Mouse (Mus musculus): ENCODE results near the gene Icosl. TPM values are rescaled to one million over a fixed set of nuclear protein-coding genes. Genes with fewer than 3 reads are reported as not detected.
"Not testable (repeated sequence)": the region's sequence is repeated elsewhere in the genome, so short reads cannot be mapped to it uniquely, and the experiment has no call there.

Icosl gene
- total RNA-seq, 2 experiments from 2014 or later: 7.6 to 7.7 TPM

DNA sequence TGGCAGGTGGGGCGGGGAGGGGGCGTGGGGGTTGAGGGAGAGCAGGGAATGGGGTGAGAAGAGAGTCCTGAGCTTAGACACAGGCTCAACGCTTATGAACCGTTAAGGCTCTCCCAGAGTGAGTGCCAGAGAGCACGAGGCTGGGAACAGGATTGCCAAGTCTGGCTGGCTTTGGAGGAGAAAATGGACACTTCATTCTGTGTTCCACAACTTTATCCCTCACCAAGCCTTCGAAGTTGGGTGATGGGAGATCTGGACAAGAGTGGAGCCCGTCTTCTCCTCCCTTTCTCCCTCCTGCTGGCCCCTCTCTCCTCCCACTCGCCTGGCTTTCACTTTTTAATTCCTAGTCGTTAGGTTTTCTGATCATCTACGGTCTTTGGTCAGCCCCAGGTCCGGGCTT, 561 bp upstream of the Icosl start:
- DNase-seq: peak in 1 of 2 experiments; percentile 32
- intact Hi-C loops (cut with DNase I): loop anchor here (5.0 kb wide), 1 partner anchor 41 kb away; no protein-coding TSS in a partner anchor

DNA sequence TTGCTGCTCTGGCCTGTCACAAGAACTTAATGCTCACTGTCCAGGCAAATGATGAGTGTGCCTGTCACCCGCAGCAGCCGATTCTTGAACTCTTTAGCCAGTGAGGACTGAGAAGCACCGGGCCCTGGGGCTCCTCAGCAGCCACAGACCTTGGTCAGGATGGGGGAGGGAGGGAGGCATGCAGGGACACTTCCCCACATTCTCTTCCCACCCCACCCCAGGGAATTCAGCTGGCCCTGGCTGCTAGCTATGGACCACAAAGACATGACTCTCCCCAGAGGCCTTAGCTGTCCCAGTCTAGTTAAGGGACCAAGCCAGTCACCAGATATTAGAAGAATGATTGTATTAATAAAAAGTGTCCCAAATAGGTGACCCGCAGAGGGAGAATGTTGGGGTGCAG, 5.0 kb downstream of the Icosl start:
- intact Hi-C loops (cut with DNase I): loop anchor here (5.0 kb wide), 1 partner anchor 68 kb away; no protein-coding TSS in a partner anchor
- DNase-seq: no peak

GRCm38 (mm10) chr10:78074977-78075376, 5.9 kb downstream of the Icosl start:
- intact Hi-C loops (cut with DNase I): loop anchor here (5.0 kb wide), 1 partner anchor 67 kb away; no protein-coding TSS in a partner anchor
- DNase-seq: no peak

DNA sequence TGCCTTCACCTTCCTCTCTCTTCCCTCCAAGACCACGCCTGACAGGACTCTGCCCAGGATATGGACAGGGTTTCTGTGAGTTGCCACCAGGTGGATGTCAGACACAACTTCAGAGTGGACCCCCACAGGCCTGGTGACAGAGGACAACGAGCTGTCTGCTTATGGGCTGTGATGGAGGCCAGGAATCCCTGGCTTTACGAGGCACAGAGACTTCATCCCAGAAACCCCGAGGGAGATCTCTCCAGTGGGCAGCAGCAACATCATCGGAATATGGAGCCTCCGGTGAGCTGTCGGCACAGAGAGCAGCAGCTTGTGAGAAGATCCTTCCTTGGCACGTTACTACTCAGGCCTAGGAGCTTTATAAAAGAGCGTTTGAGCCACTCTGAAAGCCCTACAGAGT, 8.8 kb downstream of the Icosl start:
- no peak for DNase-seq
- intact Hi-C loops (cut with DNase I): no loop called here

DNA sequence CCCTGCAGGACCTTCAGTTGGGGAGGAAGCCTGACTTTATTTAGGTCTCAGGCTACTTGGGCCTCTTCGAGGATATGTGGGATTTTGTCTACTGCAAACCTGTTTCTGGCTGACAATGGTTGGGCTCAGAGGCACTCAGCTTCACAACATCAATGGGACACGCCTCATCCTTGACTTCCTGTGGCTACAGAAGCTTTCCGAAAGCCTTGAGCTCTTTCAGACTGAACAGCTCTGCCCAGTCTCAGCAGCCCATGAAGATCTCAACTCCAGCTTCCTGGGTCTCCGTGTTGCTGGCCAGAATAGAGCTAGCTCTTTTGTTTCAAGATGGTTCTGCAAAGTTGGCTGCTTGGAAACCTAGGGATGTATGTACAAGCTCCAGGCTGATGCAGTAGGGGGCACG, 9.2 kb downstream of the Icosl start:
- DNase-seq: no peak
- intact Hi-C loops (cut with DNase I): no loop called here

DNA sequence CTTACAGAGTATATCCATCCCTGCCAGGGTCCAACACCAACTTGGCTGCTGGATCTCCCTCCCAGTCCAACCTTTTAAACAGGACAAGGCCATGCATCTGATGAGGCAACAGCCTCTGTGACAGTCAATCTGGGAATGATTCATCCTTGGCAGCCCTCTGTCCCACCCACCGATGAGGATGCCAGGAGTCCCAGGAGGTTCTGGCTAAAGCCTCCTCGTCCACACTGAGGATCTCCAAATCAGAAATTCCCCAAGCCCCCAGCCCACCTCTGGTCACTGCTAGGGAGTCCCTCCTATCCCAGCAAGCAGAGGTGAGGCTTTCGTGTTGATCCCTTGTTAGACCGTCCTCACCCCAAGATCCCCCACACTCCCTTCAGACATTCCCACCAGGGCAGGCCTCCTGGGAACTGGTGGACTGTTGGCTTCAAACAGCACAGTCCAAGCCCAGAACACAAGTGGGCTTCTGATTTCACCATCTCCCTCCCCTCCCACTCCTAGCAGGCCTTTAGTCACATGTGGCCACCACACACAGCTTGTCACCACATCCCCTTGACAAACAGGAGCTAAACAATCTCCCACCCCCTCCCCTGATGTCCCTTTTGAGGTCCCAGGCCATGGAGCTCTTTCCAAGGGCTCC, 11.0 kb downstream of the Icosl start:
- DNase-seq: peak; percentile 53 to 73
- intact Hi-C loops (cut with DNase I): no loop called here

- no peak for DNase-seq
- intact Hi-C loops (cut with DNase I): no loop called here
Observed at GRCm38 (mm10) chr10:78084073-78084472, 15.0 kb downstream of the Icosl start.

DNA sequence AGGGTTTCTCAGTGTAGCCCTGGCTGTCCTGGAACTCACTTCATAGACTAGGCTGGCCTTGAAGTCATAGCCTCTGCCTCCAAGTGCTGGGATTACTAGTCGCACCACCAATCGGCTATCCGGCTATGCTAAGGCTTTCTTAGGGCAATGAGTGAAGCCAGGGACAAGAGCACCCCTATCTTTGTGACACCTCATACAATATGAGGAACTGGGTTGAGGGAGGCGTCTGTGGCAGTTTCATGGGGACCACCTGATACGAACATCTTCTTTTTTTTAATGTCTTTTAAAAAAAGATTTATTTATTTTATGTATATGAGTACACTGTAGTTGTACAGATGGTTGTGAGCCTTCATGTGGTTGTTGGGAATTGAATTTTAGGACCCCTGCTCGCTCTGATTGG, 16.6 kb downstream of the Icosl start:
- intact Hi-C loops (cut with DNase I): no loop called here

DNA sequence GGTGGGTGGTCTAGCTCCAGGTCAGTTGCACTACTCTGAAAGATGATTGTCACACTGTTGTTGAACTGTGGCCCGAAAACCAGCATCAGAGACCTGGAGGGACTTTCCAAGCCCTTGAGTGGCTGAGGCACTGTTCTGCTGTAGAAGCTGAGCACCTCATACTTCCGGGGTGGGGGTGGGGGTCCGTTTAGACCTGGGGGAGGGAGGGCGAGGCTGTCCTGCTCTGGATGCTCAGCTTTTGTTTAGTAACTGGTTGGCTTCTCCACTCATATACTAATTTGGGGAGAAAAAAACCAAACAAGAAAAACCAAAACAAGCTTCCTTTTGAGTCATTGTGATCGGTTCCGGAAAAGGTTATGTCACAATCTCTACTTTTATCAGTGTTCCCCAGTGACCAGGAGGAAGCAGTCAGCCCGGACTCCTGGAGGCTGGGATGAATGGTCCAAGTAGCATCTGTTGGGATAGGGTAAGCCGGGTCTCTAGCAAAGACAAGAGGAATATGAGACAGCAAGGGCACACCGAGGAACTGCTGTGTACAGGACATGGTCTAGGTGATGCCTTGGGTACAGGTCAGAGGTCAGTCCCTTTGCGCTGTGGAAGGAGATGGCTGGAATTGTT, 17.5 kb downstream of the Icosl start:
- DNase-seq: peak in 1 of 2 experiments; percentile 47
- intact Hi-C loops (cut with DNase I): no loop called here

More for the DNA sequence above, 16.6 kb downstream of the Icosl start:
- no peak for DNase-seq

GRCm38 (mm10) chr10:78087101-78087511, 18.0 kb downstream of the Icosl start:
- intact Hi-C loops (cut with DNase I): no loop called here
- DNase-seq: peak in 1 of 2 experiments; percentile 31

GRCm38 (mm10) chr10:78090246-78090645, 21.1 kb downstream of the Icosl start:
- intact Hi-C loops (cut with DNase I): no loop called here
- peak in 1 of 2 experiments; percentile 39 for DNase-seq

DNA sequence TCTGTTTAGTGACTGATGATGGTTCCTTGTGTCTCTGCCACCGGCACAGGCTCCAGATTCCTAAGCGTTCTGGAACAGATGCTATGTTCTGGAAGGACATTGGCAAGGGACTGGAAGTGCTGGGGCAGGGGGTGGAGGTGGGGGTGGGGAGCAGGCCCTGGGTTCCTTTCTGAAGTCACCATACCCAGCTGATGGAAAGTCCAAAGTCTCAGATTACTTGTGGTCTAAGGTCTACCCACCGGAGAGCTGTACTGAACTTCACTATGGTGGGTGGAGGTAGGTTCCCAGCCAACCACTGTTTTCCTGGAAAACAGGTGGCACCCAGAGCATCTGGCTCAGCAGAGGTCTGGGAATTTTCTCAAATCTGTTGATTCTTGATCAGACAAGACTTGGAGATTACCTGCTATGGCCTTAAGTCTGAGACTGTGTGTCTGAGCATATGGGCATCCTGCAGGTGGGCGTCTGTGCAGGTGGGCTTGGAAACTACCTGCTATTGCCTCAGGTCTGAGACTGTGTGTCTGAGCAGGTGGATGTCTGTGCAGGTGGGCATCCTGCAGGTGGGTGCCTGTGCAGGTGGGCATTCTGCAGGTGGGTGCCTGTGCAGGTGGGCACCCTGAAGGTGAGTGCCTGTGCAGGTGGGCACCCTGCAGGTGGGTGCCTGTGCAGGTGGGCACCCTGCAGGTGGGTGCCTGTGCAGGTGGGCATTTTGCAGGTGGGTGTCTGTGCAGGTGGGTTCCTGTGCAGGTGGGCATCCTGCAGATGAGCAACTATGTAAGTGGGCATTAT, 21.8 kb downstream of the Icosl start:
- DNase-seq: no peak
- intact Hi-C loops (cut with DNase I): no loop called here

GRCm38 (mm10) chr10:78091865-78092724, 23.0 kb downstream of the Icosl start:
- DNase-seq: no peak
- intact Hi-C loops (cut with DNase I): no loop called here

DNA sequence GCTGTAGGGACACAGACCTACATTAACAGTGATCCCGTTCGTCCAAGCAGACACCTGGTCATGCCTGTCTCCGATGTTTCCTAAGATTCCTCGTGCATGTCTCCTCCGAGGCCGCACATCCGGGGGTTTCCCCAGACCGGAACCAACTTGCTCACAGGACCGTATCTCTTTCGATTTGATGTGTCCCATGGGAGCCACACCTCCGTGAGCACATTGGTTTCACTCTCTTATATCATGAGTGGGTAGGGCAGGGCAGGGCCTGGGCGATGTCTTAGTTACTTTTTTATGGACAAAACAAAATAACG, 23.6 kb downstream of the Icosl start:
- intact Hi-C loops (cut with DNase I): no loop called here
- DNase-seq: no peak

DNA sequence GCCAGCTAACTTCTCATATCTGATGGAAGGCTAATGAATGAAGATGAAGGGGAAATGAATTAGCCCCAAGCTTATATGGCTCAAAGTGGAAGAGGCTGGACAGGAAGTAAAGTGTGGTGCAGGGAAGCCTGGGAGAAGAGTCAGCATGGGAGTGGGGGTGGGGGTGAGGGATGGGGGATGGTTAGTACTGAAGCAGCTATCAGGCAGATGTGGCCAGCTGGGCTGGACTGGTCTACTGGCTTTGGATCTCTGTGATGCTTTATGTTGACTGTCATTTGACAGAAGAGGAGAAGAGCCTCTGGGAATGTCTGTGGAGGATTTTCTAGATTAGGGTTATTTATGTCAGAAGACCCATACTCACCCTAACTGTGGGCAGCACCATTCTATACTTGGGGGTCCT, 26.1 kb downstream of the Icosl start:
- DNase-seq: no peak
- intact Hi-C loops (cut with DNase I): no loop called here

DNA sequence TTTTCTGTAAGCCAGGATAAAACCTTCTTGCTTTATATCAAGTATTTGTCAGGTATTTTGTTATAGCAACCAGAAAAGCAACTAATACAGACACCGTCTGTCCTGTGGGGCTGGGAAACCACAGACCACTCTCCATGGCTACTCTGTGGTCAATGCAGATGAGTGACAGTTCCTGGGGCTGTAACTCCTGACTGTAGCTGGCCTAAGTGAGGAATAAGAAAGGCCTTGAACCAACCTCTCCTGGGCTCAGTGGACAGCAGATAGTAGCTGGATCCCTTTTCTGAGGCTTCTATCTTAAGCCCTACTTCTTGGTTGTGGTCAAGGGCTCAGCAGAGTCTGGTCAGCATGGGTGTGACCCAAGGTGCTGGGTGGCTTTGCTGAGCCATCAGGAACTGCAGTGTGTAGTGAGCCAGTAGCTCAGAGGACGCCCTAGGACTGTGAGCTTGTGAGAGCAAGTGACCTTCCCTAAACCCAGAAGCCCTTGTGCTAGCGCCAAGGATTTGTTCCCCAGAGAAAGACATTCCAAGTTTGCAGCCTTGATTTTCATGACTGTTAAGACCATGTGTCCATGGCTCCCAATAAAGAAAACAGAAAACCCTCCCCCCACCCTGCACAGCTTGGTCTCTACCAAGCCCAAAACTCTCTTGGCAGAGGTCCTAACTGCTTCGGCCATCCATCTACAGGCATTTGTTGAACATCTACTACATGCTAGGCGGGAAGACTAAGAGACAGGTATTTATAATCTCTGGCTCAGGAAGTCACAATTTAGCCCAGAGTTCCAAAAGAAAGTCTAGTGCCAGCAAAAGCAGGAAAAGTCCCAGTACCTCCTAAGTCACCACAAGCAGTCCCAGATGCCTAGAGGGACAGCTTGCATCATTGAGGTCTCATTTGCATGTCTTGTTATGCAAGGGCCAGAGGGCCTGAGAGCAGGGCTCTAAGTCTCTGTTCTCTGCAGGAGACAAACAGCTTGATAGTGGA, 27.1 kb downstream of the Icosl start:
- intact Hi-C loops (cut with DNase I): no loop called here
- DNase-seq: peak; percentile 42 to 51

DNA sequence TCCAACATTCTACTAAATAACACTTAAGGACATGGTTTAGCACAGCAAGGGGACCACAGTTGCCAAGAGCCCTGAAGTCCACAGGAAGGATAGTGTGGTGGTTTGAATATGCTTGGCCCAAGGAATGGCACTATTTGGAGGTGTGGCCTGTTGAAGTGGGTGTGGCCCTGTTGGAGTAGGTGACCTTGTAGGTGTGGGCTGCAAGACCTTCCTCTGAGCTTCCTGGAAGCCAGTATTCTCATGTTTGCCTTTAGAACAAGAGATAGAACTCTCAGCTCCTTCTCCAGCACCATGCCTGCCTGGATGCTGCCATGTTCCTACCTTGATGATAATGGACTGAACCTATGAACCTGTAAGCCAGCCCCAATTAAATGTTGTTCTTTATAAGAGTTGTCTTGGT, 30.8 kb downstream of the Icosl start:
- DNase-seq; intact Hi-C loops (cut with DNase I): not testable (repeated sequence)

GRCm38 (mm10) chr10:78100989-78101780, 32.1 kb downstream of the Icosl start:
- DNase-seq: no peak

More at GRCm38 (mm10) chr10:78100989-78101780, 32.1 kb downstream of the Icosl start:
- intact Hi-C loops (cut with DNase I): no loop called here

Data from heart, postnatal 36 days (tissue).